Mouse (Mus musculus) right cerebral cortex, adult 2 months (tissue): ENCODE measurements at regions not wholly inside any gene's neighbourhood (a gene's known extent, or its start where the extent isn't known, plus 50 kb on each side); places are given as distances from the start of the nearest gene placed in this dataset.
A peak's percentile ranks its signal among the peaks of the same experiment; 100 is the strongest.

Source experiments
- DNase-seq, 2 experiments: peaks; one replicate each; pipeline ENCODE4 v3.0.0; 2021 to 2022; ENCODE audit warnings: low spot score in 2 of 2

DNA sequence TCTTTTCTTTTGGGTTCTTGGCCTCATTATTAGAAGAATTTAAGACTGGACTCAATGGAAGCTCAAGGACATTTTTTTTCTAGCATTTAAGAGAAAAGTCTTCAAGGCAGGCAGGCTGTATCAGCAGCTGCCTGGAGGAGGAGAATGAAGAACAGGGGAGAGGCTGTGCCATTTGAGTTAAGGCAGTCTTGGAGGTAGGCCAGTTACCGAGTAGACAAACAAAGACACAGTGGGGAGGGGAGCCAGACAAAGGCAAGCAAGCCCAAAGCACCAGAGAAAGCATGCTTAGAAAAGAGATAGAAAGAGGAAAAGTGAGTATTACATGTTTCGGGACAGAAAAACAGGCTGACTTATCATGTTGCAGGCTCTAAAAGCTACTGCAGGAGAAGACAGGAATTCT is 392.0 kb downstream of the Igsf11 start:
- no peak for DNase-seq

DNA sequence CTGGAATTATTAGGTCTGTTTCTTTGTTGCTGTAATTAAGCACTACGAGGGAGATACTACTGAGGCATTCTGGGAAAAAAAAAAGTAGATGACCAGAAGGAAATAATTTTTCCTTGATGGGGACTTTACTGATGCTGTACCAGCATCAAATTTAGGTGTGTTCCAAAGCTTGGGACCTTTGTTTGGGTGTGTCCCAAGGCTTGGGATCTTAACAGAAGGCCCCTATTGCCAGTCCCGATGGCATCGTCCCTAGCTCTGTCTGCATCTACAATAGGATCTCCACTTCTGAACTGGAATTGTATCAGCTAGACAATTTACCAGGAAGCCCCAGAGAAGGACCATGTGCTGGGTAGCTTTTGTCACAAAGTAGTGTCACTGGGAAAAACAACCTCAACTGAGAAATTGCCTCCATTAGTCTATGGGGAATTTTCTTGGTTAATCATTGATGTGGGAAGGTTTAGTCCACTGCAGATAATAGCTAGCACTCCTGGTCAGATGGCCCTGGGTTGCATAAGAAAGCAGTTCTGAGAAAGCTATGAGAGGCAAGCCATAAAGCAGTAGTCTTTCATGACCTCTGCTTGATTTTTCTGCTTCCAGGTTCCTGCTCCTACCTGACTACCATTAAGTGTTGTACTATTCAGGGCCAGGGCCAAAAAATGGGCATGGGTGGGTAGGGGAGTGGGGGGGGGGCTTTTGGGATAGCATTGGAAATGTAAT is 392.7 kb downstream of the Igsf11 start:
- DNase-seq, result no peak

DNA sequence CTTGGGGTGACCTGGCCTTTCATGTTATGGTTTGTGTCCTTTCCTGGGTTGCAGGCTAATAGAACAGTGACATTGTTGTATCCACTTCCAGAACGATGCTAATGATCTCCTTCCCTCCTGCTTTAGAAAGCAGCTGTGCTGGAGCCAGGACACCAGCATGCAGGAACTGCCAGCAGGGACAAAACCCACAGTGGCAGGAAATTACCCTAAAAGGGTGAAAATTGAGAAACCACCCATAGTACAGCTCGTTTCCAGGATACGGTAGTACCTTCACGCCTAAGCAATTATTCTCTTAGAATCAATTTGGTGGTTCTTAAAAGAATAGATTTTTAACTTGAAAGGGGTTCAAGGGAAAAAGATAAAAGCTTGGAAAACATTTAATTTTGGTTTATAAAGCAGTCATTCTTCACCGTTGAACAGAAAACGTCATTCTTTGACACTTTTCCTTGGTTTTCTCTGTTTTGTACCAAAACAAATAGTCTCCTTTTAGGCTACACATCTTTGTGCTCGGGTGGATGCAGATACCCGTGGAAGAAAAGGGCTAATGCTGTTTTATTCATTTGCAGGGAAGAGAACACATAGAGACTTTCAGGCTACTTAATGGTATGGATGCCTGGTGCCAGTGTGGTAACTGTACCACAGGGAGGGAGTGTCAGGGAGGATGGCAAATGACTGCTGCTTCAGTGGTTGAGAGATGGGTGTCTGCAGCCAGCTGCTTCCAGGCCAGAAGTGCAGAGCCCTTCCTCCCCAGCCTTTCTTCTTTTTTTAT is 394.5 kb downstream of the Igsf11 start:
- no peak for DNase-seq

DNA sequence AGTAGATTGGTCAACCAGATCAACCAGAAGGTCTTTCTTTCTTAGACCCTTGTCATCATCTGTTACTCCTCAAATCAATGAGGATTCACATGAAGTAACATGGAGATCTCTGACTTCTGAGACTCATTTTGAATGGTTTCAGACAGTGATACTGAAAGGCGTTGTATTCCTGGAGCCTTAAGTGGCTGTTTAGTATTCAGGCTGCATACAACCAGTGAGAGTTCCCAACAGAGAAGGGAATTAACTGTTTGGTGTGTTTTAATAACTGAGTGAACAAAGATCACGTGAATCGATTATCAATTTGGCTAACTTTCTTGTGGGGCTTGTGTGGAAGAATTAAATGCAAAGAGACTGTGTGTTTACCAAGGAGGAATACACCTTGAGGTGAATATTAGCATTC is 406.4 kb downstream of the Igsf11 start:
- DNase-seq, result no peak

DNA sequence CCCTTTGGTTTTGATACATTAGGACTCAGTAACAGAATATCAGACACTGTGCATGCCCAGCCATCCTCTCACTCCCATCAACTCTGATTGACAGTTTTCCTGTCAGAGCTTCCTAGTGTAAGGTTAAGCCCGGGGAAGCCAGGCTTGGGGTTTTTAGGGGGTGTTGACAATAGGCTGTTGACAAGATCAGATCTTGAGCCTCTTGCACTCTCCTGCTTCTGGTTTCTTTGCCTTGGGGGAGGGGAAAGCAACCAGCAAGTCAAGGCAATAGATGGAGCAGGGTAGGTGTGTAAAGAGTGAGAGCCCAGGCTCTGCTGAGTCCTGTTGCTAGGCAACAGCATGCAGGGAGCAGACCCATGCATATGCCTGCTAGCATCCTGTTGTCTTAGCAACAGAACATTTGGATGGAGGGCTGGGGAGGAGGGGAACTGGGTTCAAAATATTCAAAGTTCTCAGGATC is 410.5 kb downstream of the Igsf11 start:
- peak; percentile 68 to 69 for DNase-seq

DNA sequence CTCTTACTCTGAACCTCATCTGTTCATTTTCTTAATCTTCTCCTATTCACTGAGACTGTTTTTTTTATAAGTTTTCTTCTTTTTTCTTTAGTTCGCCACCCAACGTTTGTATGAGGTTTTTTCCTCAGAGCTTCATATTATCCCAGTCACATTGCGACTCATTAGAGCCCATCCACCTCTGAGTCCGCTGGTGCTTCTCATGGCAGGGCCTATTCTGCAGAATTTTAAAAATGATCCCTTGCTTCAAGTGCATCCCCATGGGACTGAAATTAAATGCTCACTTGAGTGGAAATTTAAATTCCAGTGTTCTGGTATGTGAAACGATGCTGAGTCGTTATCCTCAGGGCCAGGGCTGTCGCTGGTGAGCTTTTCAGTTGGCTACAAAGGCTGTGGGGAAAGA is 410.9 kb downstream of the Igsf11 start:
- no peak for DNase-seq

- no peak for DNase-seq
These were observed 415.5 kb downstream of the Igsf11 start for GRCm38 (mm10) chr16:39307951-39308350.

- peak; percentile 89 to 90 for DNase-seq
These were observed 424.5 kb downstream of the Igsf11 start for GRCm38 (mm10) chr16:39316752-39317594.

DNA sequence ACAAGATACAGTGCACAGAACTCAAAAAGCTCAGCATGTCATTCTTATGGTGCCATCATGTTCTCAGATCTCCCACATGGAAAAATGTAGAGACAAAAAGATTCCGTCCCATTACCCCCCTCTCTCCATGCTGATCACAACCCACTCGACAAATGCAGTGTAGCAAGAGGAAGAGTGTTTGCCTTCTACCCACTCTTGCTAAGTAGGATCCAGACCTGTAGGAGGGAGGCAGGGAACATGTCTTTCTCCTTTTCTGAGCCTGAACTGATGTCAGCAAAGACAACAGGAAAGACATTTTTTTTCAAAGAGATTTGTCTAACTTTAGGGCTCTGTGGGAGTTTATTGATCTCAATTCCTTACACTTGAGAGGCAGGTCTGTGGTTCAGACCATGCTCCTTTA is 433.2 kb downstream of the Igsf11 start:
- no peak for DNase-seq

- no peak for DNase-seq
These were observed 471.2 kb downstream of the Igsf11 start for GRCm38 (mm10) chr16:39363657-39364056.

- no peak for DNase-seq
These were observed 475.8 kb downstream of the Igsf11 start for GRCm38 (mm10) chr16:39368276-39368675.

DNA sequence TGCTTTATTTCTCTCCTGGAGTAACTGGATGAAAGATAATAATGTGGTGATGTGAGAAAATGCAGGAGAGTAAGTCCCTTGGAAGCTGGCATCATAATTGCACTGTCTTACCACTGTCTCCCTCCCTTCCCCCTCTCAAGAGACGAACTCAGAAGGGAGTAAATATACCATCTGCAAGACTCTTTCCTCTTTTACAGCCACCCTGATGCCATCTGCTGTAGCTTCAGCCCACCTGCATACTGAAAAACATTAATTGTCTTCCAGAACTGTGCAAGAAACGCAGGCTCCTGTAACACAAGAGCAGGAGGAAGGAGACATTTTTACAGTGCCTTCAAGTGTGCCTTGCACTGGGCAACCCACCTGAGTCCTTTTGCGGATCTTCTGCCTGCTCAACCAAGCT is 482.1 kb downstream of the Igsf11 start:
- DNase-seq, result peak; percentile 48 to 62

DNA sequence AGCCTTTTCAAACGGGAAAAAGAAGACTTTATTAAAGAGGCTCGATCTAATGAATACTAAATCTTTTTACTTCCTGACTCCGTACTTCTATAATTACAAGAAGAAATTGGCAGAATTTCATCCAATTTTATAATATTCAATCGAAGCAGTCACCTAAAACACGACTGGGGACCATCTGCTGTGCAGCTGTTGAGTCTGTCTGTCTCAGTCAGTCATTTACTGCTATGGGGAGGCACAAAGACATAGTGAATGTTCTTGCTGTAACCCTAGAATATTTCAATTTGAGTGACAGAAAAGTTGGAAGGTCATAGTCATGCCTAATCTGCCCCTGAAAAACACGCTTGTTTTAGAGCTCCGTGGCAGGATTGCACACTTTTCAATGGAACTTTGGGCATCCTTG is 487.5 kb downstream of the Igsf11 start:
- DNase-seq, result no peak

DNA sequence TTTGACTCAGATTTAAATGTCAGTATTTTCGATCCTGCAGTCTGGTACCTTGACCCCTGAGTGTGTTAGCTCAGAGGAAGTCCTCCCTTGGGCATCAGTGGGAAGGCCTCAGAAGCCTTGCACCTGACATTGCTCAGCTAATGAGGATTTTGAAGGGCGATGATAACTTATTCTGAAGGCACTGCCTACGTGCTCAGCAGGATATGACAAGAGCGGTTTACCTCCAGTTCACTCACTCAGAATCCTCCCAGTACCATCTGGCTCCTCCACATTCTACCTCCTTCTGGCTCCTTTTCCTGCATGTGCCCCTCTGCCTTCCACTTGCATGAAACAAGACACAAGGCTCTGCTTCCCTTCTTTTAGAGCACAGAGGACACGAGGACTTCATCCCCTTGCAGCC is 497.5 kb downstream of the Igsf11 start:
- DNase-seq, result peak in 1 of 2 experiments; percentile 9

- no peak for DNase-seq
These were observed 498.2 kb downstream of the Igsf11 start for GRCm38 (mm10) chr16:39390626-39391025.

DNA sequence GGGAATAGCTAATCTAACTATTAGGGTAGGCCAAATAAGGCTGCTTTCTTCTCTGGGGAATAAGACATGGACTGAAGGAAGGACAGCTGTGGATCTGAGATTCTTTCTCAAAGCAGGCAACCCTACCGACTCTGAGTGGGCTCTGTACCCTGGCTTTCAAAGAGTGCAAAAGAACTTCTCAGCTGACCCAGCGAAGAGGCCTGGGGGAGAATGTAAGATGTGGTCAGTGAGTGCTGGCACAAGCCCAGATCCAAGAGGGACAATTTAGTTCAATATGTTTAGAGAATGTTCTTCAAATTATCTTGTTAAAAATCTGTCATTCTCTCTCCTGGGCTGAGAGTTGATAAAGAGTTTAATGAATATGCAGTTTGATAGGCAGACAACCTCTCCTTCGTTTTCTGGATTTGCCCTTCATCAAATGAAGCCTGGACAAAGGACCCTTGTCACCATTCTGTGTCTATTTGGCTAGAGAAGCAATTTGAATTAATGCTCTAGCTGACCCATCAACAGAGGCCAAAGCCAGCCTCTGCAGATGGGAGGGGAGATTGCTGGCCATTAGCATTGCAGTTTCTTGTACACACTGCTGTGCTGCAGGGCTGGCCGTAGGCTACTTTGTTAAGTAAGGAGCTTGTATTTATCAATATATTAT is 509.8 kb downstream of the Igsf11 start:
- DNase-seq, result peak; percentile 7 to 25

GRCm38 (mm10) chr16:39431581-39431980 is 539.1 kb downstream of the Igsf11 start:
- no peak for DNase-seq

- peak in 1 of 2 experiments; percentile 7 for DNase-seq
These were observed 538.4 kb upstream of the Lsamp start for GRCm38 (mm10) chr16:39445740-39446139.

DNA sequence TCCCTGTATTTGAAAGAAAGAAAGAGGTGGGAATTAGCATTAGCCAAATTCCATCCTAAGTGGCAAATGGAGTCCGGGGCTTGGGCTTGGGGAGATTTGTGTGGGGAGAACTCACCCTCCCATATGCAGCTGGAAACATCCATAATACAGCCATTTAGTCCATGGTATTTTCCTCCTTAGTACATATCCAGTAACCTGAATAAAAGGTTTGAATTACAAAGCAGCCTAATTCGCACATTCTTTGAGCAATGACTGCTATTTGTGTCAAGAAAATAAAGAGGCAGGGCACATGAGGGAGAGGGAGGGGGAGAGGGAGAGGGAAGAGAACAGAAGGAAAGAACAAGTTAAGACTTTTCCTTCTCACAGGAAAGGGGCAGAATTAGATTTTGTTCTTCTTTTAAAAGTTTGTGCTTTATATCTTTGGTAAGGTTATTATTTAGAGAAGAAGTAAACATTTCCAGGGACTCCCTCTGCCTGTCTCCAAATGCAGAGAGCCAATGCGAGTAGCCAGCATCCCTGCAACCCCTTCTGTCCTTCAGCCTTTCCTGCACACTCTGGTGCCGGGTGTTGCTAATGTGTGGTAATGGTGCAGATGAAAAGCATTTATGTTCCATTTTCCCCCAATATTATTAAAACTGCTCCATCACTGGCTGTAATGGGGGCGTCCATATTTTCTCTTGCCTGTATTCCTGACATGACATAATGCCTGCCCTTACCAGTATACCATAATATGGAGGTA is 530.6 kb upstream of the Lsamp start:
- no peak for DNase-seq
